Mouse (Mus musculus): ENCODE data around the gene Fbxo9.

DNA sequence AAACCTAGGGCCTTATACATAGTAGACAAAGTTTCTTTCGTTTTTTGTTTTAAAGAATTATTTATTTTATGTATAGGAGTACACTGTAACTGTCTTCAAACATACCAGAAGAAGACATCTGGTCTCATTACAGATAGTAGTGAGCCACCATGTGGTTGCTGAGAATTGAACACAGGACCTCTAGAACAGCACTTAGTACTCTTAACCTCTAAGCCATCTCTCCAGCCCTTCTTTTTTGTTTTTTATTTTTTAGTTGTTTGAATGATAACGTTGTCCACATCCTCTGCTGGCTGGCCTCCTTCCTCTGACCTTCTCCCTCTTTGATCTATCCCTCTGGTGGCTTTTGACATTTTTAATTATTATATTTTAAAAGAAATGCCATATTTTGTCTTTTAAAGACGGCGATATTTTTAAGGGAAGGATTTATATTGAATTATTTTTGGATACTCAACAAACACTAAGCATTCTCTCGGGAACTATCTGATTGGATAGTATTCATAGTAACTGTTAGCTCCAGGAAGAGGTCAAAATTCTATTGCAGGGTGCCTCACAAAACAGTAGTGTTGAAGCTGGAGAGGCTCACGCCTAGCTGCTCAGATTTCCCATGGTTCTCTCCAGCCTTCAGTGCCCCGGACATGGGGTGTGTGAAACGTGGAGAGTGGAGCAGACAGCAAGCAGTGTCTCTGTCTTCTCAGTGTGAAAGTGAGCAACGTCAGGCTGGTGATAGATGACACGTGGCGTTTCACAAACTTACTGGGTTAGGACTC, 45.5 kb upstream of the Fbxo9 start:
- TF ChIP-seq CTCF (conservative IDR thresholded peaks at IDR 0.05; ENCODE audit: insufficient read depth, insufficient read length, low read depth, low read length): no peak
- no peak for TF ChIP-seq POLR2A (IDR thresholded peaks at IDR 0.05; ENCODE audit: low read depth, low read length)
